Mouse (Mus musculus) embryonic facial prominence, embryonic 11.5 days (tissue): ENCODE data around the gene Rnaseh2a. TPM values are rescaled to one million over a fixed set of nuclear protein-coding genes. Genes with fewer than 3 reads are reported as not detected.
A peak's percentile ranks its signal among the peaks of the same experiment; 100 is the strongest.

Experiments used
- ATAC-seq: fragments of 200-750 bp; cut with Nextera tagmentation; replicated peaks from 2 replicates; pipeline ENCODE4 v1.8.0; 2017; ENCODE audit warnings: low read depth; ENCODE audit not compliant: insufficient number of reproducible peaks, low FRiP score, low TSS enrichment
- DNase-seq: peaks from one replicate; pipeline ENCODE4 v3.0.0-alpha.2; 2015; ENCODE audit warnings: low spot score
- H3K27ac ChIP-seq: fragments of 300-500 bp; sonication (generic); replicated peaks from 2 replicates; pipeline ENCODE4 v1.5.1; 2014; ENCODE audit warnings: mild to moderate bottlenecking, low read depth, low read length, control low read depth
- H3K27me3 ChIP-seq: fragments of 300-500 bp; sonication (generic); 2 replicates; pipeline ENCODE4 v1.6.1; 2014; ENCODE audit warnings: mild to moderate bottlenecking, low read length, moderate library complexity, mixed read lengths; ENCODE audit not compliant: control insufficient read depth, insufficient read depth
- H3K36me3 ChIP-seq: fragments of 300-500 bp; sonication (generic); replicated peaks from 2 replicates; pipeline ENCODE4 v1.6.1; 2014; ENCODE audit warnings: low read depth, mild to moderate bottlenecking, low read length, moderate library complexity, mixed read lengths; ENCODE audit not compliant: control insufficient read depth, insufficient read depth
- H3K4me1 ChIP-seq: fragments of 300-500 bp; sonication (generic); 2 replicates; pipeline ENCODE4 v1.6.1; 2014; ENCODE audit warnings: low read length, mixed read lengths; ENCODE audit not compliant: control insufficient read depth, insufficient read depth
- H3K4me2 ChIP-seq: fragments of 300-500 bp; sonication (generic); 2 replicates; pipeline ENCODE4 v1.6.1; 2014; ENCODE audit warnings: low read depth, mild to moderate bottlenecking, control low read depth, low read length, moderate library complexity
- H3K4me3 ChIP-seq: fragments of 300-500 bp; sonication (generic); 2 replicates; pipeline ENCODE4 v1.5.1; 2014; ENCODE audit warnings: low read depth, low read length, control low read depth
- H3K9ac ChIP-seq: fragments of 300-500 bp; sonication (generic); replicated peaks from 2 replicates; pipeline ENCODE4 v1.6.1; 2014; ENCODE audit warnings: mild to moderate bottlenecking, control low read depth, low read length
- H3K9me3 ChIP-seq: fragments of 300-500 bp; sonication (generic); replicated peaks from 2 replicates; pipeline ENCODE4 v1.6.1; 2016; ENCODE audit warnings: mild to moderate bottlenecking, low read length, inconsistent platforms, mixed read lengths; ENCODE audit not compliant: control insufficient read depth
- WGBS: fragments of 180-500 bp; shearing (Covaris S2); extraction: QIAGEN DNeasy Blood & Tissue Kit; methylation state at CpG from one replicate; pipeline ENCODE4 v1.1.7; 2014; 5-methylcytosine and 5-hydroxymethylcytosine counted together
- polyA plus RNA-seq: library from polyadenylated mRNA; unstranded; fragments of >200 nt; fragmentation: Nextera tagmentation; extraction: Ambion mirVana; gene quantifications from 2 replicates; pipeline ENCODE4 v1.2.1, GENCODE M21; 2014

Rnaseh2a gene
- polyA plus RNA-seq = 109 and 137 TPM in 2 replicates

DNA sequence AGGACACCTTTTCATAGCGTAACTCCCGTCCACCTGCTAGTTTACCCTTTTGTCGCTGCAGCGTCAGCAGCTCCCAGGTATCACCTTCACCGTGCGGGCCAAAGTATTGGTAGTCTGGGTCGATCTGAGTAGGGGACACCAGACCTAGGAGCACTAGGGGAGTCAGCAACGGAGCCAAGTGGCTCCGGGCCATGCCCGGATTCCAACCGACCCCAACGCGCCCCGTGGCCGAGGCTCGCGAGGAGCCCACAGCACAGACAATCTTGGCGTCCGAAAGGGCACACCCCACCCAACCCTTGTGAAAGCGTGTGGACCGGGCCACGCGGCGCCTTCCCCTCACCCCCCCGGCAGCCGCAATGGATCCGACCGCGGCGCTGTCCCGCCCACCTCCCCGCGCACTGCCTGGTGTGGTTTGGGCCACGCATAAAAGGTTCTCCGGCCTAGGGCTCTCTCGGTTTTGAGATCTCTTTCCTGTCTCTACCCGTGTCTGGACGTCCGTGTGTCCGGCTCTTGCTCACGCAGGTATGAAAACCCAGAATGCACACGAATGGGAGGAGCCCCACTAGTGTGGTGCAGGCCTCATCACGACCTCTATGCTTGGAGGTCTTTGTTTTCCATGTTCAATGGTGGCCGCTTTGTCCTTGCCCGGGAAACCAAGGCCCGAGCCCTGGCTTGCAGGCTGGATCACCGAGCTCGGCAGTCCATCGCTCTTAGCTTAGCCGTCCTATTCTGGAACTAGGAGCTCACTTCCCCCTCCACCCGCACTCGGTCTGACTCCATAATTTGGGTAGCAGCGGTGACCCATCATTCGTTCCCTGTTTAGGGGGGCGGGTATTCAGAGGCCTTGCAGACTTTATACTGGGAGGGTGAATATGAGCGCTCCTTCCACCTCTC lies at the start of gene Rnaseh2a, which contains the start of the genes Gm49661 and Prdx2:
Rnaseh2a (minus strand) TSS at position 527 of the 894 bp plus-strand sequence.
Gm49661 (minus strand) TSS at position 193 of the 894 bp plus-strand sequence.
Prdx2 (plus strand) TSS at position 347 of the 894 bp plus-strand sequence.
- H3K27ac ChIP-seq = peak within 1 kb of the TSS; percentile 78
- no peaks in the 10 kb centered on the region for H3K9me3 ChIP-seq
- peak within 1 kb of the TSS; percentile 63 for H3K4me3 ChIP-seq
- peak; percentile 53 for ATAC-seq
- no peaks in the 10 kb centered on the region for H3K27me3 ChIP-seq
- H3K9ac ChIP-seq = peak within 1 kb of the TSS; percentile 97
- DNase-seq = peak; percentile 81
- under 1% methylated on average over 49 of the region's 56 CpGs for WGBS
- H3K4me1 ChIP-seq = peaks cover 7% of the 10 kb centered on the region
- peaks cover 3% of the 10 kb centered on the region for H3K36me3 ChIP-seq
- H3K4me2 ChIP-seq = peak within 1 kb of the TSS; percentile 86

DNA sequence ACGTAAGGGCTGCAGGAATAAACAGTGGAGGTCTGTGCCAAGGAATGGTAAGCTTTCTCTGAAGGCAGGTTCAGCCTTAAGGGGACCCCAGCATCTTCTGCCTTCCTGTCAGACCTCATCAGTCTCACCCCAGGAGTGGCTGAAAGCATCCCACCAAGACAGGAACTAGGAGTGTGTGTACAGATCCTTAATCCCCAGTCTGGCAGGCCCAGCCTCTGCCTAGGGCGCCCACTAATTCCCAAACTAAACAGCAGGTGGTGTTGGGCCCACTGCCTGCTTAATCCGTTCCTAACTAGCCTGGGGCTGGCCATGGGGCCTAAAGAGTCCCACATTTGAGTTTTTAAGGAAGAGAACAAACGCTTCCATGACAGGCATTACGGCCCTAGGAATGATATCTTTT lies 47.6 kb upstream of the Rnaseh2a start:
- Histone ChIP-seq H3K4me1 (no peaks in the 10 kb centered on the region; the same call in 1 of the 2 replicates), H3K9ac (no peak overlapping the region), H3K9me3 (no peaks in the 10 kb centered on the region), H3K36me3 (no peaks in the 10 kb centered on the region; the same call in 1 of the 2 replicates), H3K4me2 (no peak overlapping the region), H3K27ac (no peak overlapping the region), H3K27me3 (peaks cover 9% of the 10 kb centered on the region), H3K4me3 (no peak overlapping the region)
- no peak for DNase-seq
- WGBS = 31% methylated on average over 5 of the region's 5 CpGs
- no peak for ATAC-seq

DNA sequence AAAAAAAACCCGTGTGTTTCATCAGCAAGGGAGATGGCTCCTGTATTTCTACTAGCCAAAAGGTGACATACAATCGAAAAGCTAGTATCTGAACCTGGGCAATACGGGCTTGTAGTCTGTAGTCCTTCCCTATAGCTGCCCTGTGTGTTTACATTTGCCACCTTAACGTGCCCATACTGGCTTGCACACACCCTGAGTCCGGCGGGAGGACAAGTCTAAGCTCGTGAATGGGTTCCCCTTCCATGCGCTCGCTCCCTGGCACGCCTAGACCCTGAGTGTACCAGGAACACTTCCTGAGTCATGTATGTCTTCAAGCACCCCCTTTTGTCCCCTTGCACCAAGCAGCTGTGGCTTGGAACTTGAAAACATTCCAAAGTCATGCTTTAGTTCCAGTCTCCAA lies 47.2 kb upstream of the Rnaseh2a start:
- Histone ChIP-seq H3K4me3 (no peak overlapping the region), H3K4me2 (no peak overlapping the region), H3K4me1 (no peaks in the 10 kb centered on the region; the same call in 1 of the 2 replicates), H3K9ac (no peak overlapping the region), H3K27me3 (peaks cover 10% of the 10 kb centered on the region), H3K27ac (no peak overlapping the region), H3K36me3 (no peaks in the 10 kb centered on the region; the same call in 1 of the 2 replicates), H3K9me3 (no peaks in the 10 kb centered on the region)
- 65% methylated on average over 10 of the region's 10 CpGs for WGBS
- ATAC-seq = no peak
- no peak for DNase-seq

DNA sequence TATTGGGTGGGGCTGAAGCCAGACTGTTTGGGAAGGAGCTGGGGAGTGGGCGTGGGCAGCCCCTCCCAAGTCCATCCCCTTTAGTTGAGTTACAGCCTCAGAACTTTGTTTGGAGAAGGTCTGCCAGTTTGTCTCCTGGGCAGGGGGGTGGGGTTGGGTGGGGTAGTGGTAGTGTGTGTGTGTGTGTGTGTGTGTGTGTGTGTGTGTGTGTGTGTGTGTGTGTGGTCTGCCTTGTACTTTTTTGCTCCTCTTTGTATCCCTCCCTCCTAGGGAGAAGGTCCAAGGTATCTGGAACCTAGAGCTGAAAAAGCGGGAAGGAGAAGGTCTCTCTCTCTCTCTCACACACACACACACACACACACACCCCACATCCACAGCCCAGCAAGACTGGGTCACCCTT lies 44.9 kb upstream of the Rnaseh2a start, which contains the start of gene Best2:
Best2 (minus strand) TSS at position 101 of the 400 bp plus-strand sequence.
- DNase-seq (no peak), ATAC-seq (no peak)
- Histone ChIP-seq H3K4me2 (peak within 1 kb of the TSS; percentile 47), H3K27ac (no peak within 1 kb of the TSS), H3K36me3 (no peaks in the 10 kb centered on the region; the same call in 1 of the 2 replicates), H3K9me3 (no peaks in the 10 kb centered on the region), H3K4me1 (no peaks in the 10 kb centered on the region; the same call in 1 of the 2 replicates), H3K9ac (peak within 1 kb of the TSS; percentile 51; the same call in 1 of the 2 replicates), H3K4me3 (0 out of 2 replicates have a peak within 1 kb of the TSS, but pooled peaks have one; percentile 14), H3K27me3 (peaks cover 19% of the 10 kb centered on the region)
- 46% methylated on average over 2 of the region's 2 CpGs for WGBS

DNA sequence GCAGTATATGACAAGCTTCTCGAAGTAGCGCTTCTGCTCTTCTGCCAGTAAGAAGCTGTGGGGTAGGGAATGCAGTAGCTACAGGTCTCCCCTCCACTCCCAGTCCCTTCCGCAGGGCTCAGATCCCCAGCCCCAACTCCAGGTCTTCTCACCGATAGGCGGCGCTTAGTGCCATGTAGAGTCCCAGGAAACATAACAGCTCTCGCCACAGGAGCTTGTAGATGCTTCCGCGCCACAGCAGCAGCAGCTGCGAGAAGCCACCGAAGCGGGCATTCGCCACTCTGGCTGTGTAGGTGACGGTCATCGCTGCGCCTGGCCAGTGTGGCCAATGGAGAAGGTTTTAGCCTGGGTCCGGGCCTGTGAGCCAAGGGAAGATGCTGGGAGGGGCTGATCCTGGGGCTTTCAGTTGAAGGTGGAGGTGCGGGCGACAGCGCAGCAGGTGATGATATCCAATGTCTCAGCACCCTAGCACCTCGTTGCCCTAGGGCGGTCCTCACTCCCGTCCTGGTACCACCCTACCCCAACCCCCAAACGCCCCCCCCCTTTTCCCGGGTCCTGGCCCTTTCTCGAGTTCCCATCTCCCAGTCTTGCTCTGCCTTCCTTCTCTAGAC lies 43.8 kb upstream of the Rnaseh2a start:
- H3K4me1 ChIP-seq = no peaks in the 10 kb centered on the region; the same call in 1 of the 2 replicates
- H3K27ac ChIP-seq = no peak overlapping the region
- DNase-seq (peak; percentile 86), ATAC-seq (no peak)
- H3K9me3 ChIP-seq = no peaks in the 10 kb centered on the region
- 0 out of 2 replicates have a peak overlapping the region, but pooled peaks have one; percentile 14 for H3K4me3 ChIP-seq
- H3K36me3 ChIP-seq = no peaks in the 10 kb centered on the region
- H3K4me2 ChIP-seq = peak overlapping the region; percentile 47
- H3K9ac ChIP-seq = peak overlapping the region; percentile 51; the same call in 1 of the 2 replicates
- H3K27me3 ChIP-seq = peaks cover 19% of the 10 kb centered on the region
- WGBS = 7% methylated on average over 26 of the region's 26 CpGs

DNA sequence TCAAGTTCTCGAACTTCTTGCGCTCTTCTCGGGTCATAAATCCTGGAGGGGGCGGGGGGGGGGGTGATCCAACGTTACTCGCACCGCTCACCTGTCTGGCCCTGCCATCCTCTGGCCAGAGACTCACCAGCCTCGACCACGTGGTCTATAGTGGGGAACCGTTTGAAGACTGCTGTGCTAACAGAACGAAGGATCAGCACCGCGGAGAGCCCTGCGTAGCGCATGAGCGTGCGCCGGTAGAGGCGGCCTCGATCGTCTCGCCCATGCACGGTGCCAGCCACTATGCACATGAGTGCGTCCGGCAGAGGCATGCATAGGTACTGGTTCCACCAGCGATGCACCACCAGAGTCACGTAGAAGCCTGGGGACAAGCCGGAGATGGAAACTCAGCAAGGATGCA lies 41.7 kb upstream of the Rnaseh2a start:
- H3K36me3 ChIP-seq = no peaks in the 10 kb centered on the region
- no peaks in the 10 kb centered on the region; the same call in 1 of the 2 replicates for H3K4me1 ChIP-seq
- no peak overlapping the region for H3K27ac ChIP-seq
- DNase-seq (no peak), ATAC-seq (no peak)
- no peak overlapping the region for H3K4me2 ChIP-seq
- H3K27me3 ChIP-seq = peaks cover 26% of the 10 kb centered on the region
- WGBS = 18% methylated on average over 28 of the region's 28 CpGs
- no peak overlapping the region for H3K4me3 ChIP-seq
- no peak overlapping the region for H3K9ac ChIP-seq
- no peaks in the 10 kb centered on the region for H3K9me3 ChIP-seq

DNA sequence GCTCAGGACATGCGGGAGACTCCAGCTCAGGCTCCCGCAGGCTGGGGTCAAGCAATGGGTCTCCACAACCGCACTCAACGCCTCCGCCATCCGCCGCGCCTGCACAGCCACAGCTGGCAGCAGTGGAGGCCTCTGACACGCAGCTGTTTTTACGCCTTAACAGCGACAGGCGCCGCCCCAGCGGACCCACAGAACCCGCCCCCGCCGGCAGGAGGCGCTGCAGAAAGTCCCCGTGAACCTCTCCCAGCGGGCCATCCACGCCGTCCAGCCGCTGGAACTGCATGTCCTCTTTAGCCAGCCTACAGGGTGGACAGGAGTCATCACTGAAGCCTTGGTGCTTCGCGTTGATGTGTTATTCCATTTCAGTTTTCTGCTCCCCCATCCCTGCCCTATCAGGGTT lies 38.1 kb upstream of the Rnaseh2a start:
- 19% methylated on average over 25 of the region's 25 CpGs for WGBS
- DNase-seq (no peak), ATAC-seq (no peak)
- Histone ChIP-seq H3K9me3 (no peaks in the 10 kb centered on the region), H3K4me2 (no peak overlapping the region), H3K9ac (no peak overlapping the region), H3K36me3 (no peaks in the 10 kb centered on the region), H3K4me3 (no peak overlapping the region), H3K27ac (no peak overlapping the region), H3K27me3 (peaks cover 20% of the 10 kb centered on the region), H3K4me1 (no peaks in the 10 kb centered on the region)
